Mouse (Mus musculus): Measurements from ENCODE around the gene Klra8.
"Not testable (repeated sequence)": the region's sequence is repeated elsewhere in the genome, so short reads cannot be mapped to it uniquely, and the experiment has no call there.

The Klra8 gene

GRCm38 (mm10) chr6:130129798-130130197, at the start of gene Klra8:
Gene Klra8 (minus strand): TSS chr6:130129898.
- not testable (repeated sequence) for DNase-seq (ENCODE audit: extremely low read depth, low read depth, low spot score)

GRCm38 (mm10) chr6:130110485-130110884, 19.2 kb downstream of the Klra8 start:
- DNase-seq (ENCODE audit: extremely low read depth, low read depth, low spot score) = no peak

GRCm38 (mm10) chr6:130102743-130103142, 27.0 kb downstream of the Klra8 start:
- not testable (repeated sequence) for DNase-seq (ENCODE audit: extremely low read depth, low read depth, low spot score)

- no peak for DNase-seq (ENCODE audit: extremely low read depth, low read depth, low spot score)
These were observed 37.3 kb downstream of the Klra8 start for GRCm38 (mm10) chr6:130092336-130092948.

- not testable (repeated sequence) for DNase-seq (ENCODE audit: extremely low read depth, low read depth, low spot score)
These were observed 62.5 kb downstream of the Klra8 start, which contains the start of gene Klra4 for GRCm38 (mm10) chr6:130067171-130067570. Gene Klra4 (minus strand): TSS chr6:130067271.

All from fat pad, adult 2 months (tissue).